Mouse (Mus musculus) C2C12 (cell line): ENCODE data around the gene Papss1. TPM values are rescaled to one million over a fixed set of nuclear protein-coding genes. Genes with fewer than 3 reads are reported as not detected.

Source experiments
- H3K27me3 ChIP-seq: one replicate; pipeline ENCODE4 v1.6.1; 2011; ENCODE audit not compliant: control insufficient read depth, insufficient read depth, insufficient read length
- H3K36me3 ChIP-seq: one replicate; pipeline ENCODE4 v1.6.1; 2011; ENCODE audit not compliant: control insufficient read depth, insufficient read depth
- H3K4me3 ChIP-seq: one replicate; pipeline ENCODE4 v1.5.1; 2011; ENCODE audit warnings: mild to moderate bottlenecking, control low read depth; ENCODE audit not compliant: poor library complexity, insufficient read depth, severe bottlenecking
- H3K79me2 ChIP-seq: one replicate; pipeline ENCODE4 v1.6.1; 2011; ENCODE audit not compliant: control insufficient read depth, insufficient read depth
- H3K79me3 ChIP-seq: one replicate; pipeline ENCODE4 v1.6.1; 2011; ENCODE audit warnings: low read depth, control low read depth
- H3ac ChIP-seq: one replicate; pipeline ENCODE3; 2011; ENCODE audit warnings: low read depth; ENCODE audit not compliant: control insufficient read depth, insufficient read length
- CEBPB ChIP-seq: IDR thresholded peaks from one replicate; pipeline ENCODE4 v1.6.1; 2011; ENCODE audit warnings: low read depth, mild to moderate bottlenecking, control low read depth, moderate library complexity
- CTCF ChIP-seq: IDR thresholded peaks from one replicate; pipeline ENCODE4 v1.5.1; 2011; ENCODE audit not compliant: control insufficient read depth, insufficient read depth, insufficient read length
- FOSL1 ChIP-seq: IDR thresholded peaks from one replicate; pipeline ENCODE4 v1.8.0; 2011; ENCODE audit warnings: mild to moderate bottlenecking, low read length; ENCODE audit not compliant: poor library complexity, insufficient read depth, severe bottlenecking
- MAX ChIP-seq: IDR thresholded peaks from one replicate; pipeline ENCODE4 v1.6.1; 2011; ENCODE audit warnings: mild to moderate bottlenecking, control low read depth
- MYOD1 ChIP-seq: IDR thresholded peaks from one replicate; pipeline ENCODE4 v1.6.1; 2011; ENCODE audit warnings: low read depth; ENCODE audit not compliant: control insufficient read depth, insufficient read length
- MYOG ChIP-seq: IDR thresholded peaks from one replicate; pipeline ENCODE4 v1.6.1; 2011; ENCODE audit not compliant: control insufficient read depth, insufficient read length; ENCODE audit errors: extremely low read depth
- USF1 ChIP-seq: IDR thresholded peaks from one replicate; pipeline ENCODE4 v1.6.1; 2011; ENCODE audit warnings: low read depth, mild to moderate bottlenecking, control low read depth, moderate library complexity
- polyA plus RNA-seq: library from polyadenylated mRNA; unstranded; fragments of >200 nt; fragmentation: generic; extraction: Trizol; gene quantifications from one replicate; pipeline ENCODE4 v1.2.1, GENCODE M21; 2012; ENCODE audit warnings: missing spikeins

Papss1 gene
- polyA plus RNA-seq, 1 experiment = 63.4 TPM

DNA sequence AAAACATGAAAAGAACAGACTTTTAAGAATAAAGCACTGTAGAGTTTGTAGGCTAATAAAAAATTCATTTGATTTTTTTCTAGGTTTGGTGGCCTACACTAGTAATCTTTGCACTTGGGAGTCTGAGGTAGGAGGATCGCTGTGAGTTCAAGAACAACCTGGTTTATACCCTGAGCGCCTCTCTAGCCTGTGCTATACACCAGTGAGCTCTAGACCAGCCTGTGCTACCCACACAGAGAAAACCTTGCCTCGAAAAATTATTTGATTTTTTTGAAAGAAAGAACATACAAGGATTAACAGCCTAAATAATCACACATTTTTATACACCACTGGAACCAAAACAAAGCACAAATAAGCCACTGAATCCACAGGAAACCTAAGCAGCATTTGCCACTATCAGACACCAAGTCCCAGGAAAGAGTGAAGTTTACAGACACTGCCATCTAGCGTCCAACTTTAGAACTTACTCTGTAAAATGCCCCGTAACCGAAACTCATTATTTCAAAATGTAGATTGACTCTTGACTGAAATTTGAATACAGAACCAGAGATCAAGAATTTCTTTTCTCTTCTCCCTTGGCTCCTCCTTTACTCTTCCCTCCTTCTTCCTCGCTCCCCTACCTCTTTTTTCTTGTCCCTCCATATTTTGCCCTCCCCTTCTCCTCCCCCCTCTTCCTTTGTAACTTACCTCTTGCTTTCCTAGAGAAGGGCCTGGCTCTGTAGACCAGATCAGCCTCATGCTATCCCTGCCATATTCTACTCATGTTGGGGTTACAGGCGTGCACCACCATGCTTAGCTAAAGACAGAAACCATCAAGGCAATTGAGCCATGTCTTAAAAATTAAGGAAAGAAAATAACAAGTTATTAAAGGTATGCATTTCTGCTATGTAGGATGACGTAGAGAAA lies 12.0 kb upstream of the Papss1 start:
- Histone ChIP-seq H3ac (no peak overlapping the region), H3K27me3 (no peaks in the 10 kb centered on the region), H3K36me3 (no peaks in the 10 kb centered on the region), H3K79me3 (no peaks in the 10 kb centered on the region), H3K4me3 (no peak overlapping the region), H3K79me2 (no peaks in the 10 kb centered on the region)
- TF ChIP-seq CTCF = peak; percentile 25
- TF ChIP-seq CEBPB = no peak

GRCm38 (mm10) chr3:131555771-131556170 lies 8.8 kb upstream of the Papss1 start:
- H3K79me2 ChIP-seq = no peaks in the 10 kb centered on the region
- TF ChIP-seq USF1 = no peak
- no peak for TF ChIP-seq MYOD1
- no peak for TF ChIP-seq MAX
- no peak for TF ChIP-seq CEBPB
- TF ChIP-seq FOSL1 = no peak
- TF ChIP-seq MYOG = no peak
- H3ac ChIP-seq = no peak overlapping the region
- H3K4me3 ChIP-seq = no peak overlapping the region
- H3K36me3 ChIP-seq = no peaks in the 10 kb centered on the region
- H3K27me3 ChIP-seq = no peaks in the 10 kb centered on the region
- H3K79me3 ChIP-seq = no peaks in the 10 kb centered on the region

GRCm38 (mm10) chr3:131561591-131561990 lies 3.0 kb upstream of the Papss1 start:
- no peak for TF ChIP-seq USF1
- TF ChIP-seq MAX = no peak
- no peak for TF ChIP-seq FOSL1
- TF ChIP-seq CTCF = no peak
- TF ChIP-seq MYOD1 = no peak
- no peak for TF ChIP-seq CEBPB
- TF ChIP-seq MYOG = no peak
- Histone ChIP-seq H3K36me3 (no peaks in the 10 kb centered on the region), H3K4me3 (no peak overlapping the region), H3K79me3 (peaks cover 8% of the 10 kb centered on the region), H3ac (no peak overlapping the region), H3K27me3 (no peaks in the 10 kb centered on the region), H3K79me2 (peaks cover 19% of the 10 kb centered on the region)

GRCm38 (mm10) chr3:131565257-131565610 lies 666 bp downstream of the Papss1 start:
- peak overlapping the region; percentile 86 for H3ac ChIP-seq
- H3K79me3 ChIP-seq = peaks cover 27% of the 10 kb centered on the region
- no peaks in the 10 kb centered on the region for H3K36me3 ChIP-seq
- no peaks in the 10 kb centered on the region for H3K27me3 ChIP-seq
- TF ChIP-seq MYOG = no peak
- TF ChIP-seq MYOD1 = no peak
- TF ChIP-seq CTCF = no peak
- H3K79me2 ChIP-seq = peaks cover 43% of the 10 kb centered on the region
- H3K4me3 ChIP-seq = peak overlapping the region; percentile 68

GRCm38 (mm10) chr3:131566281-131566680 lies 1.7 kb downstream of the Papss1 start:
- peaks cover 53% of the 10 kb centered on the region for H3K79me2 ChIP-seq
- no peak for TF ChIP-seq CTCF
- TF ChIP-seq MYOD1 = no peak
- no peak for TF ChIP-seq MAX
- no peak for TF ChIP-seq FOSL1
- TF ChIP-seq MYOG = no peak
- no peak for TF ChIP-seq USF1
- no peak for TF ChIP-seq CEBPB
- no peak overlapping the region for H3K4me3 ChIP-seq

GRCm38 (mm10) chr3:131570506-131570905 lies 5.9 kb downstream of the Papss1 start:
- no peak overlapping the region for H3K4me3 ChIP-seq
- H3K79me3 ChIP-seq = peaks cover 53% of the 10 kb centered on the region
- no peak overlapping the region for H3ac ChIP-seq
- peaks cover 3% of the 10 kb centered on the region for H3K36me3 ChIP-seq
- peaks cover 85% of the 10 kb centered on the region for H3K79me2 ChIP-seq
- no peaks in the 10 kb centered on the region for H3K27me3 ChIP-seq
- TF ChIP-seq USF1 (no peak), MAX (no peak), MYOD1 (no peak), CTCF (no peak), CEBPB (no peak)

More at GRCm38 (mm10) chr3:131566281-131566680, 1.7 kb downstream of the Papss1 start:
- no peaks in the 10 kb centered on the region for H3K36me3 ChIP-seq
- no peak overlapping the region for H3ac ChIP-seq
- no peaks in the 10 kb centered on the region for H3K27me3 ChIP-seq
- peaks cover 36% of the 10 kb centered on the region for H3K79me3 ChIP-seq
